Mouse (Mus musculus) liver, embryonic 15.5 days (tissue): ENCODE results near the gene Cacna1c. TPM values are rescaled to one million over a fixed set of nuclear protein-coding genes. Genes with fewer than 3 reads are reported as not detected.

Source experiments
- ATAC-seq: fragments of 200-750 bp; cut with Nextera tagmentation; 2 replicates; pipeline ENCODE4 v1.8.0; 2017; ENCODE audit warnings: moderate number of reproducible peaks, mild to moderate bottlenecking, moderate library complexity; ENCODE audit not compliant: insufficient read depth
- H3K27ac ChIP-seq: fragments of 300-500 bp; sonication (generic); replicated peaks from 2 replicates; pipeline ENCODE4 v1.5.1; 2015; ENCODE audit warnings: mild to moderate bottlenecking, inconsistent platforms
- H3K27me3 ChIP-seq: fragments of 300-500 bp; sonication (generic); 2 replicates; pipeline ENCODE4 v1.6.1; 2015; ENCODE audit warnings: mild to moderate bottlenecking, inconsistent platforms
- H3K36me3 ChIP-seq: fragments of 300-500 bp; sonication (generic); replicated peaks from 2 replicates; pipeline ENCODE4 v1.6.1; 2015; ENCODE audit warnings: moderate library complexity, mild to moderate bottlenecking, inconsistent platforms
- H3K4me1 ChIP-seq: fragments of 300-500 bp; sonication (generic); replicated peaks from 2 replicates; pipeline ENCODE4 v1.6.1; 2015; ENCODE audit warnings: inconsistent platforms
- H3K4me2 ChIP-seq: fragments of 300-500 bp; sonication (generic); 2 replicates; pipeline ENCODE4 v1.6.1; 2015; ENCODE audit warnings: moderate library complexity, mild to moderate bottlenecking, inconsistent platforms
- H3K4me3 ChIP-seq: fragments of 300-500 bp; sonication (generic); replicated peaks from 2 replicates; pipeline ENCODE4 v1.5.1; 2015; ENCODE audit warnings: mild to moderate bottlenecking, inconsistent platforms
- H3K9ac ChIP-seq: fragments of 300-500 bp; sonication (generic); 2 replicates; pipeline ENCODE4 v1.6.1; 2015; ENCODE audit warnings: moderate library complexity, mild to moderate bottlenecking, inconsistent platforms
- H3K9me3 ChIP-seq: fragments of 300-500 bp; sonication (generic); replicated peaks from 2 replicates; pipeline ENCODE4 v1.6.1; 2016; ENCODE audit warnings: inconsistent platforms
- WGBS: fragments of 180-500 bp; shearing (Covaris S2); methylation state at CpG from one replicate; pipeline ENCODE4 v1.1.7; 2015; ENCODE audit warnings: mixed read lengths; ENCODE audit not compliant: insufficient replicate concordance; 5-methylcytosine and 5-hydroxymethylcytosine counted together
- polyA plus RNA-seq: library from polyadenylated mRNA; unstranded; fragments of >200 nt; fragmentation: Nextera tagmentation; extraction: Ambion mirVana; gene quantifications from 2 replicates; pipeline ENCODE4 v1.2.1, GENCODE M21; 2015

Gene Cacna1c
- polyA plus RNA-seq, 1 experiment from 2014 or later, result 0.41 TPM

DNA sequence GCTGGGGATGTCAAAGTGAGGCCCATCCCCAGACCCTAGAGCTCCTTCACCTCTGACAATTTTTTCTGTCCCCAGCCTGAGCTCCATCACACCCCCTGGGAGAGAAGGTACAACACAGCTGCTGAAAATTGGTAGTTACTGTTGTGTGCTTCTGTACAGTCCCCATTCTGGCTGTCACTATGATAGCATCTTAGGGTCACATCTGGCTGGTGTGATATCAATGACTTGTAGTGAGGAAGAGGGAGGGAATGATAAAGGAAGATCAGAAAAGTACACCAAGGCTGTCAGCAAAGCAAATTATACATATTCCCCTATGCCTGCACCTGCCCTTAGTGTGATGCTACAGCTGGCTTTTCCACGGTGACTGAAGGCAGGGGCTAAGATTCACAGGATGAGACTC lies 446.9 kb downstream of the Cacna1c start:
- no peak overlapping the region for H3K4me3 ChIP-seq
- peak overlapping the region; percentile 23 for H3K4me2 ChIP-seq
- peak; percentile 75 for ATAC-seq
- no peaks in the 10 kb centered on the region for H3K36me3 ChIP-seq
- H3K4me1 ChIP-seq, result peaks cover 48% of the 10 kb centered on the region
- H3K27ac ChIP-seq, result no peak overlapping the region
- H3K9ac ChIP-seq, result no peak overlapping the region
- H3K9me3 ChIP-seq, result no peaks in the 10 kb centered on the region
- H3K27me3 ChIP-seq, result no peaks in the 10 kb centered on the region
- 39% methylated on average over 1 of the region's 1 CpGs for WGBS

DNA sequence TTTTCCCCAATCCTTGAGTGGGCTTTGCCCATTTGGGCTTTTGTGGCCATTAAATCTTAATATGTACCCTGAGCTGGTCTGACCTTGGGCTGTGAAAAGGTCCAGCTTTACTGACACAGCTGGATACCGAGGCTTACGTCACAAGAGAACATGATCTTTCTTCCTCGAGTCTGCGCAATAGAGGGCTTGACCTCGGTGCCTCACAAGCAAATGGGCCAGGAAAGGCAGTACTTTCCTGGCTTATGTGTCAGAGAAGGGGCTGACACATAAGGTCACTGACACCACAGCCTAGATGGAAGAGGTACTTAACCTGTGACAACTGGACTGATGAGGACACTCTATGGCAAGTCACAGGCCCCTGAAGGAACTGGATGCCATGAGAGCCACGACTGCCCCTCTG lies 453.5 kb downstream of the Cacna1c start:
- Histone ChIP-seq H3K27me3 (no peaks in the 10 kb centered on the region), H3K4me1 (peaks cover 11% of the 10 kb centered on the region; the same call in 1 of the 2 replicates), H3K4me2 (no peak overlapping the region), H3K27ac (no peak overlapping the region), H3K4me3 (no peak overlapping the region), H3K9ac (no peak overlapping the region), H3K9me3 (no peaks in the 10 kb centered on the region), H3K36me3 (no peaks in the 10 kb centered on the region)
- no peak for ATAC-seq
- WGBS, result 82% methylated on average over 6 of the region's 6 CpGs

DNA sequence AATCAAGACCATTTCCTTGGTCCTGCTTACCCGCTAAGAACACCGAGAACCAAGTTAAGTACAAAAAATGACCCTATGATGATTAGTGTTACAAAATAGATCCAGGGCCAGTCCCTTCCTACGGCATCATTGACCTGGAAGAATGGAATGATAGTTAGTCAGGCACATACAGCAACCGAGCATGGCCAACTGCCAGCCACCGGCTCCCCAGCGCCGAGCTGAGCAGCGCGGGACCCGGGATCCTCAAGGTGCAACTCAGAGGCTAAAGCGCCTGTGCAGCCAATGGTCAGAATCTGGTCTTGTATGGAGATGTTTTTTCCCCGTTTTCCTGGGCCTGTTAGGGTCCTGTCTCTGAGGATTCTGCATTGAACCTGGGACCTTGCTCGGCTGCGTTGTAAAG lies 454.4 kb downstream of the Cacna1c start:
- peaks cover 14% of the 10 kb centered on the region for H3K4me1 ChIP-seq
- H3K27me3 ChIP-seq, result no peaks in the 10 kb centered on the region
- H3K27ac ChIP-seq, result no peak overlapping the region
- H3K9me3 ChIP-seq, result no peaks in the 10 kb centered on the region
- H3K9ac ChIP-seq, result no peak overlapping the region
- H3K4me3 ChIP-seq, result no peak overlapping the region
- H3K4me2 ChIP-seq, result no peak overlapping the region
- no peak for ATAC-seq
- no peaks in the 10 kb centered on the region for H3K36me3 ChIP-seq
- 86% methylated on average over 14 of the region's 14 CpGs for WGBS

DNA sequence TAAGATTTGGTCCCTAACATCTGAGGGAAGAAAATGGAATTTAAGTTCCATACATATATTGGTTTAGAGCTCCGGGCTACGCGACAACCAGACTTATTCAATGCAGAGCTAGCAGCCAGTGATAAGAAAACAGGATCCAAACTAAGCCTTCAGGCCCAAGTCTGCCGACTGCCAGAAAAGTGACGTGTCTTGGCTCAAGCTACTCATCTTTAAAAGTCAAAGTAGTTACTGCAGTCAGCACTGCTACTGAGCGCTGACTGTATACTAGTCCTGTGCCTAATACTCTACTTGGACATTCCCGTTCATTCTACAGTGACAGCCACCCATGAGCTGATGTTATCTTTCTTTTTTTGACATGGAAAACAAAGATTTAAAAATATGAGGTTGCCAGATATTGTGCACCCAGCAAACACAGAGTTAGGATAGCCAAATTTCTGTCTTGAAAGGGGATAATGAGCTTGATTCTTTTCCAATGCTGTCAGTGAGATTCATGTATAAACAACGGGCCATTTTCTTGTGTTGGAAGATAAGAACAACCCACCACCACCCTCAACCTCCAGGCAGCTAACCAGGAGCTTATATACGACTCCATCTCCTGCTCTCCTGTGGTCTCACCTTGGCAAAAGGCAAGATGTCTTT lies 456.1 kb downstream of the Cacna1c start:
- 52% methylated on average over 9 of the region's 9 CpGs for WGBS
- Histone ChIP-seq H3K4me1 (peaks cover 22% of the 10 kb centered on the region), H3K4me3 (no peak overlapping the region), H3K9me3 (no peaks in the 10 kb centered on the region), H3K27ac (no peak overlapping the region), H3K4me2 (no peak overlapping the region), H3K9ac (no peak overlapping the region), H3K27me3 (no peaks in the 10 kb centered on the region), H3K36me3 (no peaks in the 10 kb centered on the region)
- ATAC-seq, result no peak

DNA sequence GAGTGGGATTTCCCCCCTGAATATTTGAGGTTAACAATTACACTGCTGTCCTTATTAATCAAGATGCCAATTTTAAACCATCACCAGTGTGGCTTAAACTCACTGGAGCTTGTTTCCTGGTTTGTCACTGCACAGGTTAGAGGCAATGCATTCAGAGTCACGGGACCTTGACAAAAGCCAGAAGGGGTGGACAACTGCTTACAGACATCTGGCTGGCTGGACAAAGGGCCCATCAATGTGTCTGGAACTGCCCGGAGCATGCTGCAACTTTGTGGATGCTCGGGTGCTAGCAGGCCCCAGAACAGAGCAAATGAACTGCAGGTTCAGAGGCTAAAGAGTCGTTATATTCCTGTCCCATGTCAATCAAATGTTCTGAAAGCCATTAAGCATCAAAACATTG lies 456.9 kb downstream of the Cacna1c start:
- H3K4me2 ChIP-seq, result no peak overlapping the region
- ATAC-seq, result no peak
- H3K27me3 ChIP-seq, result no peaks in the 10 kb centered on the region
- no peaks in the 10 kb centered on the region for H3K9me3 ChIP-seq
- H3K36me3 ChIP-seq, result no peaks in the 10 kb centered on the region
- peaks cover 26% of the 10 kb centered on the region for H3K4me1 ChIP-seq
- H3K27ac ChIP-seq, result no peak overlapping the region
- no peak overlapping the region for H3K4me3 ChIP-seq
- WGBS, result 67% methylated on average over 4 of the region's 4 CpGs
- no peak overlapping the region for H3K9ac ChIP-seq

DNA sequence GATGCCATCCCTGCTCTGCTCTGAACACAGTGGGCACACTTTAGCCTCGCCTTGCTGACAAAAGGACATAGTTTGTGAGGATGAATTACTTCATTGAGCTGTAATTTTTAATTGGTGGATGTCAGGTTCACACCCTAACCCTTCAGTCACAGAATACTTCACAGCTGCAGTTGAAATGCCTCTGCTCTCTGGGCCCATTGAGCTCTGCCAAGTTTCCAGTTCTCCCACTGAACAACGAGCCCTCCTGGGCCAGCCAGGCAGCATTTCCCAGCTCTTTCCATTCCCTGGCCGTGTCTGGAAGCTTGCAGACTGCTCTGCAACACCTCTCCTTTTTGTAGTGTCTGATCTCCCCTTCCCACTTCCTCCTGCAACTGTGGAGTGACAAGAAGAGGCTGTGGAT lies 457.6 kb downstream of the Cacna1c start:
- H3K4me1 ChIP-seq, result peaks cover 26% of the 10 kb centered on the region
- no peaks in the 10 kb centered on the region for H3K9me3 ChIP-seq
- no peak for ATAC-seq
- H3K4me3 ChIP-seq, result no peak overlapping the region
- 56% methylated on average over 3 of the region's 3 CpGs for WGBS
- H3K4me2 ChIP-seq, result no peak overlapping the region
- no peak overlapping the region for H3K9ac ChIP-seq
- H3K27ac ChIP-seq, result no peak overlapping the region
- H3K27me3 ChIP-seq, result no peaks in the 10 kb centered on the region
- H3K36me3 ChIP-seq, result no peaks in the 10 kb centered on the region

DNA sequence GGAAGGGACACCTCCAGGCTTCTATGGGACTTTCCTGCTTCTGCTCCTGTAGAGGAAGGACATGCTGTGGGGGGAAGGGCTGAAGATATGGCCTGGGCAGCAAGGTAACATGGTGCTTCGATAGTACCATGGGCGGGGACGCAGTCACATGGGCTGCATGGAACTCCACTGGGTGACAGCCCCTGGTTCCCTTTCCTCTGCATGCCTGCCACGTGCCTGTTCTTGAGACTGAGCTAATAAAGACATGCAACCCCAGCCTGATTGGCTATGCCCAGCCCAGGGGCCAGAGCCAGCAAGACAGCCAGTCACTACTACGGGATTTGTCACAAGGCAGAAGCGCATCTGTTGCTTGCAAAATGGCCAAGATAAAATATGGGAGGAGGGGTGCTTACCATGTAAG lies 459.1 kb downstream of the Cacna1c start:
- WGBS, result 38% methylated on average over 6 of the region's 6 CpGs
- H3K4me1 ChIP-seq, result peaks cover 26% of the 10 kb centered on the region
- H3K4me2 ChIP-seq, result no peak overlapping the region
- no peak overlapping the region for H3K4me3 ChIP-seq
- no peaks in the 10 kb centered on the region for H3K27me3 ChIP-seq
- no peaks in the 10 kb centered on the region for H3K36me3 ChIP-seq
- no peak overlapping the region for H3K9ac ChIP-seq
- H3K9me3 ChIP-seq, result no peaks in the 10 kb centered on the region
- ATAC-seq, result peak; percentile 74
- no peak overlapping the region for H3K27ac ChIP-seq

DNA sequence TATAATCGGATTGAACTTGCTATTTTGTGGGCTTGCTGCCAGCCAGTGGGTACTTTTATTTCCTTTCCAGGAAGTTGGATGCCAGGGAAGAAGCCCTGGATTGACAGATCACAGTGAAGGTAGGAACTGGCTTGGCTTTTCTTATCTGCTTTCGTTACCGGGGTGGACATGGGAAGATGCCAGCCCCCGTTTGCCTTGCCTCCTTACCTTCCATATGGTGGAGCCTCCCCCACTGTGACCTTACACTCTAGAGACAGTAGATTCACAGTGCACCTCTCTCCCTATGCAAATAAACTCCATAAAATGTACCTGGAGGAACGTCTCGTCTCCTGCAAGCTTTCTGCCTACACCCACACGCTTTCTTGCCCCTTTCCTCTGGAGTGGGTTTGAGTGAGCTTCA lies 459.7 kb downstream of the Cacna1c start:
- H3K4me1 ChIP-seq, result peaks cover 26% of the 10 kb centered on the region
- H3K9me3 ChIP-seq, result no peaks in the 10 kb centered on the region
- H3K36me3 ChIP-seq, result no peaks in the 10 kb centered on the region
- no peak overlapping the region for H3K9ac ChIP-seq
- 62% methylated on average over 7 of the region's 7 CpGs for WGBS
- ATAC-seq, result no peak
- H3K27ac ChIP-seq, result no peak overlapping the region
- H3K27me3 ChIP-seq, result no peaks in the 10 kb centered on the region
- no peak overlapping the region for H3K4me2 ChIP-seq
- no peak overlapping the region for H3K4me3 ChIP-seq

DNA sequence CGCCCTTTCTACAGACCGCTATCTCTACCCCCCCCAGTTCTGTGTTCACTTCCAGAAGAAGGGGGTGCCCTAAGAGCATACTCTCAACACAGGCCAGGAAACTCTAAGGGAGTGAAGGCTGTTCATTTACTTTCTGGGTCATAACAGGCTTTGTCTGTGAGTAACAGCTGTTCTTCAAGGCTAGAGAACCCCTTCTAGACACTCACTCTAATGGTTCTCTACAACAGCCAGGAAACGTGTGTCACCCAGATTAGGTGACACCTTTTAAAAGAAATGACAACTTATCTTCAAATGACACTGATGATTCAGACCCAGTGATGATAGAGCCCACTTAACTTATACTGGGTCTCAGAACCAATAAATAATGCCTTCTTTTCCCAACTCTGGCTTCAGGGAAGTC lies 461.1 kb downstream of the Cacna1c start:
- Histone ChIP-seq H3K9ac (no peak overlapping the region), H3K4me1 (peaks cover 26% of the 10 kb centered on the region), H3K27me3 (no peaks in the 10 kb centered on the region), H3K36me3 (no peaks in the 10 kb centered on the region), H3K4me2 (no peak overlapping the region), H3K27ac (no peak overlapping the region), H3K4me3 (no peak overlapping the region), H3K9me3 (no peaks in the 10 kb centered on the region)
- WGBS, result 51% methylated on average over 3 of the region's 3 CpGs
- ATAC-seq, result 0 out of 2 replicates have a peak, but pooled peaks have one; percentile 25

DNA sequence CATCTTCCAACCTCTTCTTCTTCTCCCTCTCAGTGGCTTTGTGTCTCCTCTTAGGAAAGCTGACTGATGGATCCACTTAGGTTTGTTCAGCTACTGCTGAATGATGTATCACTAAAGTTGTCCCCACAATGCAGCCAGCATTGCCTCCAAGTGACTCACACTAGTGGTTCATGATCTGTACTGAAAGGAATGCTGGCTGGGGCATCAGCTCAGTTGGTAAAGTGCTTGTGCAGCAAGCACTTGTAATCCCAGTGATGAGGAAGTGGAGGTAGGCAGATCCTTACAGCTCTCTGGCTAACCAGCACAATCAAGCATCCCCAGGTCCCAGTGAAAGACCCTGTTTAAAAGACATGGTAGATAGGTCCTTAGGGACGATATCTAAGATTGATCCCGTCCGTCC lies 464.3 kb downstream of the Cacna1c start:
- ATAC-seq, result no peak
- Histone ChIP-seq H3K4me3 (no peak overlapping the region), H3K4me2 (no peak overlapping the region), H3K27me3 (no peaks in the 10 kb centered on the region), H3K36me3 (no peaks in the 10 kb centered on the region), H3K9ac (no peak overlapping the region), H3K9me3 (0 out of 2 replicates have a peak, but pooled peaks cover 3% of the 10 kb centered on the region), H3K4me1 (peaks cover 26% of the 10 kb centered on the region), H3K27ac (no peak overlapping the region)
- 82% methylated on average over 3 of the region's 3 CpGs for WGBS

DNA sequence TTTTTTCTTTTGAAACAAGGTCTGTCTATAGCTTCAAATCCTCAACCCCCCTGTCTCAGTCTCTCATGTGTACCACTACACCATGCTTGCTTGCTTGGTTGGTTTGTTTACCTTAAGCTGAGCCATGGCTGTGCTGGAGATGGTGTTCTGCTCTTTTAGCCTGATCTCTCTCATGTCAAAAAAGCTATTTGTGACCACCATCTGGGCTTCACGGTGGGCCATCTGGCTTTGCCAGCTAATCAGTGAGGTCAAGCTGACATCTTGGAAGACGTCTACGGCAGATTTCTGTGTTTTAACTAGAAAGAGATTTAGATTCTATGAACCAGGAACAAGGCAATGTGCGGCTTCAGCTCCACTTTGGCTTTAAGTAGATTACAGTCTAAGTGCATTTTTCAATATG lies 471.3 kb downstream of the Cacna1c start:
- 55% methylated on average over 4 of the region's 4 CpGs for WGBS
- ATAC-seq, result no peak
- no peaks in the 10 kb centered on the region for H3K36me3 ChIP-seq

DNA sequence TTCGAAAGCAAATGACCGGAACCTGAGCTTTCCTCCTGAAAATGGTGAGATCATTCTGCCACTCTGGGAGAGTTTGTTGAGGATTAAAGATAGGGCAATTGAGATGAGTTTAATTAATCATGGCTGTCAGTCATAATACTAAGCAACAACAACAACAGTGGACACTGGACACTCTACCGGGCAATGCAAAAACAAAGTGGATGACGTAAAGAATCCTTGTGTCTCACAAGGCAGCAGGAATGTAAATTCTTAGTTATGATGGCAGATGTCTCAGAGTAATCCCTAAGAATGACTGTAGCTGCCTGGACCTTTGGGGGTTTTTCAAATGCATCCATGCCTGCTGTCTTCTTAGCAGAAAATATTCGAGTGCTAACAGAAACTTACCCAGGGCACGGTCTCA lies 471.8 kb downstream of the Cacna1c start:
- H3K9ac ChIP-seq, result no peak overlapping the region
- no peaks in the 10 kb centered on the region for H3K36me3 ChIP-seq
- WGBS, result 80% methylated on average over 6 of the region's 6 CpGs
- H3K4me1 ChIP-seq, result peaks cover 5% of the 10 kb centered on the region; the same call in 1 of the 2 replicates
- ATAC-seq, result no peak
- H3K27me3 ChIP-seq, result no peaks in the 10 kb centered on the region
- no peak overlapping the region for H3K4me3 ChIP-seq
- H3K4me2 ChIP-seq, result no peak overlapping the region
- H3K27ac ChIP-seq, result no peak overlapping the region
- no peaks in the 10 kb centered on the region for H3K9me3 ChIP-seq

More for the DNA sequence above, 471.3 kb downstream of the Cacna1c start:
- Histone ChIP-seq H3K27me3 (no peaks in the 10 kb centered on the region), H3K9me3 (0 out of 2 replicates have a peak, but pooled peaks cover 2% of the 10 kb centered on the region), H3K4me1 (peaks cover 5% of the 10 kb centered on the region; the same call in 1 of the 2 replicates), H3K9ac (no peak overlapping the region), H3K4me3 (no peak overlapping the region), H3K4me2 (no peak overlapping the region), H3K27ac (no peak overlapping the region)
